Mouse (Mus musculus) intestine, postnatal 0 days (tissue): ENCODE measurements around the gene Zfp941. TPM values are rescaled to one million over a fixed set of nuclear protein-coding genes. Genes with fewer than 3 reads are reported as not detected.

Experiments
- ATAC-seq: fragments of 200-750 bp; cut with Nextera tagmentation; 2 replicates; pipeline ENCODE4 v1.8.0; 2017; ENCODE audit warnings: mild to moderate bottlenecking, moderate TSS enrichment, moderate library complexity
- H3K27ac ChIP-seq: fragments of 300-500 bp; sonication (generic); 2 replicates; pipeline ENCODE4 v1.5.1; 2014; ENCODE audit warnings: mild to moderate bottlenecking, low read depth, low read length, moderate library complexity
- H3K27me3 ChIP-seq: fragments of 300-500 bp; sonication (generic); replicated peaks from 2 replicates; pipeline ENCODE4 v1.6.1; 2014; ENCODE audit warnings: low read length, mixed read lengths; ENCODE audit not compliant: control insufficient read depth, insufficient read depth
- H3K36me3 ChIP-seq: fragments of 300-500 bp; sonication (generic); 2 replicates; pipeline ENCODE4 v1.6.1; 2014; ENCODE audit warnings: mild to moderate bottlenecking, moderate library complexity; ENCODE audit not compliant: control insufficient read depth, insufficient read depth
- H3K4me1 ChIP-seq: fragments of 300-500 bp; sonication (generic); replicated peaks from 2 replicates; pipeline ENCODE4 v1.6.1; 2014; ENCODE audit warnings: antibody characterized with exemption, low read length, mixed read lengths; ENCODE audit not compliant: control insufficient read depth, insufficient read depth
- H3K4me2 ChIP-seq: fragments of 300-500 bp; sonication (generic); replicated peaks from 2 replicates; pipeline ENCODE4 v1.6.1; 2014; ENCODE audit warnings: low read depth, mild to moderate bottlenecking, moderate library complexity
- H3K4me3 ChIP-seq: fragments of 300-500 bp; sonication (generic); 2 replicates; pipeline ENCODE4 v1.5.1; 2014; ENCODE audit warnings: low read depth, low read length
- H3K9ac ChIP-seq: fragments of 300-500 bp; sonication (generic); 2 replicates; pipeline ENCODE4 v1.6.1; 2014; ENCODE audit warnings: mild to moderate bottlenecking, low read depth, low read length
- H3K9me3 ChIP-seq: fragments of 300-500 bp; sonication (generic); 2 replicates; pipeline ENCODE4 v1.6.1; 2016; ENCODE audit warnings: mixed run types; ENCODE audit not compliant: control insufficient read depth
- CTCF ChIP-seq: sonication (generic); IDR thresholded peaks from 2 replicates; pipeline ENCODE4 v1.5.1; 2016; ENCODE audit warnings: low read depth, mild to moderate bottlenecking, control low read depth, antibody characterized with exemption, moderate library complexity
- WGBS: fragments of 180-500 bp; shearing (Covaris S2); extraction: QIAGEN DNeasy Blood & Tissue Kit; methylation state at CpG from one replicate; pipeline ENCODE4 v1.1.7; 2014; 5-methylcytosine and 5-hydroxymethylcytosine counted together
- polyA plus RNA-seq: library from polyadenylated mRNA; unstranded; fragments of >200 nt; fragmentation: Nextera tagmentation; extraction: Ambion mirVana; gene quantifications from 2 replicates; pipeline ENCODE4 v1.2.1, GENCODE M21; 2015

Zfp941 gene
- polyA plus RNA-seq, 1 experiment from 2014 or later = 0.76 TPM

DNA sequence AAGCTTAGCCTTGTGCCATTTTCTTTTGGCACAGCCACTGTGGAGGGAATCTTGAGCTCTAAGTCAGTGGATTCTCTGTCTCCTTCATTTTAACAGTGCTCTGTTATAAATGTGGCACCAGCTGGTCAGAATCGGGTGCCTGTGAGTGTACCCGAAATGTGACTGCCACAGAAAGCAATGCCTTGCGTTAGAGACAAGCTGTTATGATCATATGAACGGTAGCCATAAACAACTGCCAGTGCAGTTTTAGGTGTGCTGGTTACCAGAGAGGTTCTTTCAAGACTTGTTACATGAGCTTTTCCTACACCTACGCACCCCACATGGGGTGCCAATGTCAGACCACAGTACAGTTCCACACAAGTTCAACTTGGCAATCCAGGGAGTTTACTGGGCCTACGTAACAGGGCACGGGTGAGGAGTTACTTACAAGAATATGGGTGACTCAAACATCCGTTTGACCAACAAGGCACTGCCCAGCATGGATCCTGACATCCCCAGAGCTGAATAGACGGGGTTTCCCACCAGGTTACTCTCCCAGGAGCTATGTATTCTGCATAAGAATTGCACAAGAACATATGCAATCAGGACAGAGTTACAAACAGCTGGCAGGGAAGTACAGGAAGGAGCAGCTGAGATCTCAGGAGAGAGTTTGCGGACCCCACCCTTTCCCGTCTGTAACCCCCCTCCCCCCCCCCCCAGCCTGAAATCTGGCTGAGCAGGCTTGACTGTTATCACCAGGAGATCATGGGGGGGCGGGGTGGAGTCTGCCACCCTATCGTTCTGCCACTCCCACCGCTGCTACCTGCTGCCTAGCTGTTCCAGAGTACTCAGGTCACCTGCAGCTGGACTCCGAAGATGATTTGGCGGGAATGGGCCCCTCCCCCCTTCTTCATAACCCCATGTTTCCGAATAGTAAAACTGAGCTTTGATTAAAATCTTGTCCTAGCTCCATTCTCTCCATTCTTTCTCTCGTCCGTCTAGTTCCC lies 19.1 kb upstream of the Zfp941 start:
- Histone ChIP-seq H3K4me3 (no peak overlapping the region), H3K4me1 (0 out of 2 replicates have a peak, but pooled peaks cover under 1% of the 10 kb centered on the region), H3K36me3 (no peaks in the 10 kb centered on the region), H3K9me3 (no peaks in the 10 kb centered on the region), H3K27ac (no peak overlapping the region), H3K4me2 (peak overlapping the region; percentile 44), H3K9ac (no peak overlapping the region), H3K27me3 (no peaks in the 10 kb centered on the region; the same call in 1 of the 2 replicates)
- ATAC-seq = no peak; the same call in 1 of the 2 replicates
- 30% methylated on average over 19 of the region's 19 CpGs for WGBS
- no peak for TF ChIP-seq CTCF

DNA sequence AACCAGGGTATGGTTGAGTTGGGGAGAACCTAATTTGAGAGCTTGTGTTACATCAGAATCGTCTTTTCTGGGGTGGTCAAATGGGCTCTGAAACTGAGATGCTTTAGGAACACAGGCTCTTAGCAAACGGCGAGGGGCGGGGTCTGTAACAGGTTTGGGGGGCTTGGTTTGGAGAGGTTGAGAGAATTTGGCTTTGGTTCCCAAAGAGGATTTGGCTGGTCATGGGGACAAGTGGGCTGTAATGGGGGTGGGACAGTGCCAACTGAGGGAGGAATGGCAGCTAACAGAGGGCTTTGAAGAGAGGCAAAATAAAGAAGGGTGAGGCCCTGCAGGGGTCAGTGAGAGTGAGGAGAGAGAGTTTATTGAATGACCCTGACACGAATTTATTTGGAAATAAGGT lies 17.6 kb upstream of the Zfp941 start:
- WGBS = 62% methylated on average over 5 of the region's 5 CpGs
- Histone ChIP-seq H3K9me3 (no peaks in the 10 kb centered on the region), H3K4me2 (no peak overlapping the region), H3K4me3 (no peak overlapping the region), H3K27ac (no peak overlapping the region), H3K9ac (no peak overlapping the region), H3K27me3 (no peaks in the 10 kb centered on the region), H3K4me1 (0 out of 2 replicates have a peak, but pooled peaks cover 3% of the 10 kb centered on the region), H3K36me3 (no peaks in the 10 kb centered on the region)
- no peak for ATAC-seq
- TF ChIP-seq CTCF = no peak

DNA sequence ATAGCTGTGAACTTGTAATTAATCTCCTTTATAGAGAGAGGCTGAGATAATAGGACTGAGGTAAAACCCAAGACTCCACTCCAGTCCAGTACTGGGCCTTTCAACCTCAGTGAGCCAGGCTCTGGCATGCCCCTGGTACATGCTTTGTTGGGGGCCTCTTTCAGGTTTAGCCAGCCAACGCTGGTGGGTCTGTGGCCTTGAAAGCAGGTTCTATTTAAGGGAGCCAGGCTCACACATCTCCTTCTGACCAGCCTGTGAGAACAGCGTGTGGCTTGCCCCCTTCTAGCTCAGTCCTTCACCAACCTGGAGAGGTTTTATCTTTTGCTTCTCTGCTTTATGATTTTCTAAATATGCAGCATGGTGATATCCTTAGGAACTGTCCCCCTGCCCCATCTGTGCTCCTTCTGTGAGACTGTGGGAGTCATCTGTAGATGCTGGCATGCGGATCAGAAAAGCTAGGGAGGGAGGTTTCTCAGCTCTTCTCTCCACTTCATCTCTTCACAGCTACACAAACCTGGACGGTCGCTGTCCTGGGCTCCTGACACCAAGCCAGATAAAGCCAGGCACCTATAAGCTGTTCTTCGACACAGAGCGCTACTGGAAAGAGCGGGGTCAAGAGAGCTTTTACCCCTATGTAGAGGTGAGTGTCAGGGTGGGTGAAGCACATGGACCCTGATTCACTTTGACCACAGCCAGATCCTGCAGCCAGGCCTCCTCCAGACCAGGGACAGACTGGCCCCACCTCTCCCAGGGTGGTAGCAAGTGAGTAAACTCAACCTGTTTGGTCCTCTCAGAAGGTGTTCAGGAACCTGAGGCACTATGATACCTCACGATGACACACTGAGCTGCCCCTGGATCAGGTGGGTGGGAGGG lies 14.5 kb upstream of the Zfp941 start:
- ATAC-seq = no peak
- no peak overlapping the region for H3K4me3 ChIP-seq
- no peaks in the 10 kb centered on the region for H3K36me3 ChIP-seq
- no peak for TF ChIP-seq CTCF
- H3K4me2 ChIP-seq = no peak overlapping the region
- H3K27ac ChIP-seq = no peak overlapping the region
- H3K27me3 ChIP-seq = no peaks in the 10 kb centered on the region
- 84% methylated on average over 9 of the region's 9 CpGs for WGBS
- 0 out of 2 replicates have a peak, but pooled peaks cover 3% of the 10 kb centered on the region for H3K4me1 ChIP-seq
- H3K9me3 ChIP-seq = no peaks in the 10 kb centered on the region
- no peak overlapping the region for H3K9ac ChIP-seq

DNA sequence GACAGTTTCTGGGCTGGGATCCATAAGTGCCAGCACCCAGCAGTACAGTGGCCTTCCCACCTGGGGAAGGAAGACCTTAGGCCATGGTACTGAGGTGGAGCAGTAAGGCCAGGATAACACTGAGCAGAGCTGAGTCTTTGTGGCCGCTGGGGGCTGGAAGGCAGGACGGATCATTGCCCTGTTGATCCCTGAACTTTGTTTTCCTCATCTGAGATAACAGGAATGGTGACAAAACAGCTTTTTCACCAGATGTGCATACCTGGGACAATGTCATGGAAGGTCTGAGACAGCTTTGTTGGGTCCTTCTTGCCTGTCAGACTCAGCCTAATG lies 13.7 kb upstream of the Zfp941 start:
- Histone ChIP-seq H3K4me3 (no peak overlapping the region), H3K27ac (no peak overlapping the region), H3K9me3 (no peaks in the 10 kb centered on the region), H3K9ac (no peak overlapping the region), H3K36me3 (no peaks in the 10 kb centered on the region), H3K4me2 (peak overlapping the region; percentile 51), H3K4me1 (0 out of 2 replicates have a peak, but pooled peaks cover 3% of the 10 kb centered on the region), H3K27me3 (no peaks in the 10 kb centered on the region)
- 37% methylated on average over 2 of the region's 2 CpGs for WGBS
- ATAC-seq = peak; percentile 34
- 0 out of 2 replicates have a peak, but pooled peaks have one; percentile 14 for TF ChIP-seq CTCF

DNA sequence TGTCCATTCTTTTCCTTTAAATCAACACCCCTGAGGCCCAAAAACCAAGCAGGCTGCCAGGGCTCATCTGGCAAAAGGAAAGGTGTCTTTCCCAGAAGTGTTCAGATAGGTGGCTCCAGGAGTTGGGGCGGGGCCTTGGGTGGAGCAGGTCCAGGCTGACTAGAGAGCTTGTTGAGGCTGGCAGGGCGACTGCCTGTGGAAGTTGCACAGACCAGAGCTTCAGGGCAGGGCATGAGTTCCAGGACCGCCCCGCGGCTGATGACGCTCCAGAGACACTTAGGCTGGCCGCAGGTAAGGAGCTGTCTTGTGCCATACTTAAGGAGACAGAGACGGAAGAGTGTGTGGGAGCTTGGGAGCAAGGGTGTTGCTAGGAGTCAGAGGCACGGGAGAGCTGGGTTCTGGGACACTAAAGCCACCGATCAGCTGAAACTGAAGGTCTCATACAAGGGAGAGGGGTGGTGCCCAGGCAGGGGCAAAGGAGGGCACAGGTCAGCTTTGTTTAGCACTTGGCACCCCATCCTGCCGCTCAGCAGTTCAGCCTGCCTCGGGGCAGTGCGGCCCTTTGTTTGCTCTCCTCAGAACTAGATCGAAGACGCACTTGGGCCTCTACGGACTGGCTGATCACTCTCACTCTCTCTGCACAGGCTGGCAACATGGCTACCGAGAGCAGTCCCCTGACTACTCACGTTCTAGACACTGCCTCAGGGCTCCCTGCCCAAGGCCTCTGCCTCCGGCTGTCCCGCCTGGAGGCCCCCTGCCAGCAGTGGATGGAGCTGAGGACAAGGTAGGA lies 13.2 kb upstream of the Zfp941 start, which contains the start of gene Urah:
Gene Urah, plus strand, starts transcription at position 51 of the 790 bp plus-strand sequence.
- Histone ChIP-seq H3K9ac (no peak within 1 kb of the TSS), H3K27me3 (no peaks in the 10 kb centered on the region), H3K27ac (peak within 1 kb of the TSS; percentile 41; the same call in 1 of the 2 replicates), H3K9me3 (no peaks in the 10 kb centered on the region), H3K4me2 (peak within 1 kb of the TSS; percentile 51), H3K36me3 (no peaks in the 10 kb centered on the region), H3K4me1 (0 out of 2 replicates have a peak, but pooled peaks cover 3% of the 10 kb centered on the region), H3K4me3 (peak within 1 kb of the TSS; percentile 13; the same call in 1 of the 2 replicates)
- TF ChIP-seq CTCF = no peak
- ATAC-seq = peak; percentile 81
- WGBS = 28% methylated on average over 20 of the region's 20 CpGs
